Mouse (Mus musculus) bone marrow, adult 2 months (tissue): ENCODE results near the gene Dnal1.

Experiments
- CTCF ChIP-seq: fragments of 200-500 bp; IDR thresholded peaks from 2 replicates; pipeline ENCODE4 v1.5.1; 2011; ENCODE audit warnings: low read length, control low read depth; ENCODE audit not compliant: control insufficient read depth, insufficient read depth
- POLR2A ChIP-seq: fragments of 200-500 bp; IDR thresholded peaks from 2 replicates; pipeline ENCODE4 v1.6.1; 2011; ENCODE audit warnings: low read depth, mild to moderate bottlenecking, control low read depth, low read length, borderline replicate concordance; ENCODE audit not compliant: control insufficient read depth

DNA sequence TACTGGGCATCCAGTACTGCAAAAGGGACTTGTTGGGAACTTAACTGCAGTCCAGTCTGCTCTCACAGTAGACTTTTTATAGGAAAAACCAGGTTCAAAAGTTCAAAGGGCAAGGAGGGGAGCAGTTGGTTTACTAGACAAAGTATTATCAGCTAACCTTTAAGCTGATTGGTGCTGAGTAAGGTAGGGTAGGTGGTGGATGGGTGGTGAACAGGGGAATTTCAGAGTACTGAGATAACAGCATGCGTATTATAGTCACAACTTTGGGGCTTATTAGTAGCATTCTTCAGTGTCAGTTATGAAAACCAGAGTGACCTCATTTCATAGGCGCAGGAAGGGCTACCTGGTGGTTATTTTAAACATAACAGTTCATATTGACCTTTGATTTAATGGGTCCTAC is 14.6 kb upstream of the Dnal1 start:
- TF ChIP-seq CTCF (no peak), POLR2A (no peak)
